12 mouse cellular contexts compared by ENCODE assay signal in genomic region chr15:82158243-82159035, GRCm38 (mm10). TPM values are rescaled to one million over a fixed set of nuclear protein-coding genes. Genes with fewer than 3 reads are reported as not detected.
DNase-seq lines count a peak whose midpoint lies in the region; ATAC-seq and TF ChIP-seq lines count a peak whose summit lies in the region.
"Had no signal": no experiment of that assay in that cellular context is flagged by ENCODE, and none has a peak within 500 bp of the region (broad histone marks: within the 10 kb centered on the region; RNA-seq: fewer than 3 reads in every experiment).

No protein-coding gene starts in this region.

- no peak for ATAC-seq in forebrain, embryonic 14.5 days
- ATAC-seq in forebrain, embryonic 12.5 days (ENCODE audit: low FRiP score) = no peak
- no peak for ATAC-seq in liver, embryonic 12.5 days
- no peak for ATAC-seq in liver, postnatal 0 days
- no peak for ATAC-seq in hindbrain, embryonic 13.5 days (ENCODE audit: low FRiP score)
- ATAC-seq: Patski had no signal

- 0 out of 2 replicates have a peak, but pooled peaks cover 3% of the 10 kb centered on the region for H3K36me3 ChIP-seq in forebrain, embryonic 14.5 days (ENCODE audit: control insufficient read depth, insufficient read depth, low read length)
- H3K36me3 ChIP-seq in forebrain, embryonic 12.5 days (replicated peaks) = peaks cover 14% of the 10 kb centered on the region; the same call in 1 of the 2 replicates
- H3K36me3 ChIP-seq in liver, embryonic 12.5 days = peaks cover 11% of the 10 kb centered on the region; the same call in 1 of the 2 replicates
- H3K36me3 ChIP-seq in liver, postnatal 0 days (replicated peaks; ENCODE audit: insufficient read depth, low read length) = no peaks in the 10 kb centered on the region
- no peaks in the 10 kb centered on the region for H3K36me3 ChIP-seq in hindbrain, embryonic 13.5 days
- H3K36me3 ChIP-seq: midbrain, embryonic 12.5 days had no signal

- no peaks in the 10 kb centered on the region for H3K9me3 ChIP-seq in forebrain, embryonic 14.5 days (replicated peaks; ENCODE audit: control insufficient read depth, low read length)
- H3K9me3 ChIP-seq in forebrain, embryonic 12.5 days = no peaks in the 10 kb centered on the region
- no peaks in the 10 kb centered on the region for H3K9me3 ChIP-seq in liver, embryonic 12.5 days (replicated peaks)
- H3K9me3 ChIP-seq in liver, postnatal 0 days (ENCODE audit: low read length) = no peaks in the 10 kb centered on the region
- no peaks in the 10 kb centered on the region for H3K9me3 ChIP-seq in hindbrain, embryonic 13.5 days
- H3K9me3 ChIP-seq: midbrain, embryonic 12.5 days had no signal

- no peaks in the 10 kb centered on the region for H3K27me3 ChIP-seq in forebrain, embryonic 14.5 days (replicated peaks; ENCODE audit: control insufficient read depth, insufficient read depth, low read length)
- no peaks in the 10 kb centered on the region for H3K27me3 ChIP-seq in forebrain, embryonic 12.5 days
- H3K27me3 ChIP-seq in liver, embryonic 12.5 days (replicated peaks) = no peaks in the 10 kb centered on the region
- H3K27me3 ChIP-seq in liver, postnatal 0 days (ENCODE audit: insufficient read depth, low read length) = no peaks in the 10 kb centered on the region
- no peaks in the 10 kb centered on the region for H3K27me3 ChIP-seq in hindbrain, embryonic 13.5 days
- H3K27me3 ChIP-seq: midbrain, embryonic 12.5 days; Patski had no signal

- no peak overlapping the region for H3K9ac ChIP-seq in forebrain, embryonic 14.5 days (ENCODE audit: low read length)
- no peak overlapping the region for H3K9ac ChIP-seq in forebrain, embryonic 12.5 days
- H3K9ac ChIP-seq in liver, embryonic 12.5 days = no peak overlapping the region
- no peak overlapping the region for H3K9ac ChIP-seq in liver, postnatal 0 days (replicated peaks)
- 0 out of 2 replicates have a peak overlapping the region, but pooled peaks have one; percentile 43 for H3K9ac ChIP-seq in hindbrain, embryonic 13.5 days
- H3K9ac ChIP-seq: midbrain, embryonic 12.5 days had no signal

- no peak overlapping the region for H3K4me3 ChIP-seq in forebrain, embryonic 14.5 days (ENCODE audit: low read depth, low read length)
- no peak overlapping the region for H3K4me3 ChIP-seq in forebrain, embryonic 12.5 days (replicated peaks)
- H3K4me3 ChIP-seq in liver, embryonic 12.5 days = no peak overlapping the region
- H3K4me3 ChIP-seq in liver, postnatal 0 days (ENCODE audit: low read depth, low read length) = no peak overlapping the region
- H3K4me3 ChIP-seq in hindbrain, embryonic 13.5 days = no peak overlapping the region
- H3K4me3 ChIP-seq: midbrain, embryonic 12.5 days had no signal

- TF ChIP-seq EP300 in liver, postnatal 0 days (IDR thresholded peaks at IDR 0.05; ENCODE audit: low read depth) = no peak

- no peak for TF ChIP-seq CTCF in liver, postnatal 0 days (IDR thresholded peaks at IDR 0.05; ENCODE audit: low read depth)

- WGBS in forebrain, embryonic 14.5 days = 78% methylated on average over 17 of the region's 17 CpGs
- WGBS in forebrain, embryonic 12.5 days = 81% methylated on average over 17 of the region's 17 CpGs
- 69% methylated on average over 17 of the region's 17 CpGs for WGBS in liver, embryonic 12.5 days (ENCODE audit: insufficient replicate concordance)
- 69% methylated on average over 17 of the region's 17 CpGs for WGBS in liver, postnatal 0 days (ENCODE audit: insufficient replicate concordance)
- WGBS in hindbrain, embryonic 13.5 days = 69% methylated on average over 17 of the region's 17 CpGs

- no peak for DNase-seq in forebrain, embryonic 14.5 days (ENCODE audit: low spot score)
- DNase-seq in liver, postnatal 0 days = no peak
- peak; percentile 37 for DNase-seq in neural tube, embryonic 10.5 days (ENCODE audit: extremely low spot score, low spot score)
- no peak for DNase-seq in spleen, postnatal 4 days (ENCODE audit: low spot score in 2 of 2)
- no peak for DNase-seq in ovary, adult 18-20 months (ENCODE audit: low spot score)
- DNase-seq: adrenal gland, postnatal 14 days; cerebellum, adult 2 months had no signal

- H3K27ac ChIP-seq in forebrain, embryonic 14.5 days (ENCODE audit: low read depth, low read length) = 0 out of 2 replicates have a peak overlapping the region, but pooled peaks have one; percentile 11
- H3K27ac ChIP-seq in forebrain, embryonic 12.5 days = no peak overlapping the region
- peak overlapping the region; percentile 31; the same call in 1 of the 2 replicates for H3K27ac ChIP-seq in liver, embryonic 12.5 days
- no peak overlapping the region for H3K27ac ChIP-seq in liver, postnatal 0 days (ENCODE audit: low read depth)
- peak overlapping the region; percentile 5; the same call in 1 of the 2 replicates for H3K27ac ChIP-seq in hindbrain, embryonic 13.5 days
- H3K27ac ChIP-seq: midbrain, embryonic 12.5 days had no signal

- H3K4me1 ChIP-seq in forebrain, embryonic 14.5 days (ENCODE audit: control insufficient read depth, insufficient read depth, low read length) = peaks cover 7% of the 10 kb centered on the region; the same call in 1 of the 2 replicates
- H3K4me1 ChIP-seq in forebrain, embryonic 12.5 days = peaks cover 58% of the 10 kb centered on the region
- H3K4me1 ChIP-seq in liver, embryonic 12.5 days = peaks cover 100% of the 10 kb centered on the region
- peaks cover 41% of the 10 kb centered on the region for H3K4me1 ChIP-seq in liver, postnatal 0 days (ENCODE audit: insufficient read depth)
- H3K4me1 ChIP-seq in hindbrain, embryonic 13.5 days (replicated peaks) = peaks cover 64% of the 10 kb centered on the region

- H3K4me2 ChIP-seq in forebrain, embryonic 14.5 days (ENCODE audit: low read length) = no peak overlapping the region
- no peak overlapping the region for H3K4me2 ChIP-seq in forebrain, embryonic 12.5 days
- H3K4me2 ChIP-seq in liver, embryonic 12.5 days = no peak overlapping the region
- no peak overlapping the region for H3K4me2 ChIP-seq in liver, postnatal 0 days (ENCODE audit: low read depth, low read length)
- no peak overlapping the region for H3K4me2 ChIP-seq in hindbrain, embryonic 13.5 days
- H3K4me2 ChIP-seq: midbrain, embryonic 12.5 days had no signal

RNA-seq across cellular contexts. Expression of gene Srebf2, which starts 11.5 kb away (rescaled TPM):
- 99.6 and 139 TPM in 2 replicates for polyA plus RNA-seq in forebrain, embryonic 14.5 days (2014; fragmentation: Nextera tagmentation; extraction: Ambion mirVana)
- polyA plus RNA-seq in forebrain, embryonic 12.5 days (2016; fragmentation: Nextera tagmentation; extraction: Ambion mirVana) = 244 and 265 TPM in 2 replicates
- 96.9 and 99.4 TPM in 2 replicates for polyA plus RNA-seq in liver, embryonic 12.5 days (2016; fragmentation: Nextera tagmentation; extraction: Ambion mirVana)
- polyA plus RNA-seq in liver, postnatal 0 days (2015; fragmentation: Nextera tagmentation; extraction: Ambion mirVana) = 30.3 and 33.6 TPM in 2 replicates
- 179 and 193 TPM in 2 replicates for polyA plus RNA-seq in hindbrain, embryonic 13.5 days (2015; fragmentation: Nextera tagmentation; extraction: Ambion mirVana)

RNA-seq across cellular contexts. Expression of gene Ccdc134, which starts 30.7 kb away (rescaled TPM):
- polyA plus RNA-seq in forebrain, embryonic 14.5 days (2014; fragmentation: Nextera tagmentation; extraction: Ambion mirVana) = 12.8 and 15.5 TPM in 2 replicates
- 17.5 and 19.0 TPM in 2 replicates for polyA plus RNA-seq in forebrain, embryonic 12.5 days (2016; fragmentation: Nextera tagmentation; extraction: Ambion mirVana)
- 12.2 TPM in 2 replicates for polyA plus RNA-seq in liver, embryonic 12.5 days (2016; fragmentation: Nextera tagmentation; extraction: Ambion mirVana)
- 3.6 and 4.0 TPM in 2 replicates for polyA plus RNA-seq in liver, postnatal 0 days (2015; fragmentation: Nextera tagmentation; extraction: Ambion mirVana)
- polyA plus RNA-seq in hindbrain, embryonic 13.5 days (2015; fragmentation: Nextera tagmentation; extraction: Ambion mirVana) = 13.0 and 14.8 TPM in 2 replicates

RNA-seq across cellular contexts. Expression of gene Shisa8, which starts 54.2 kb away (rescaled TPM):
- polyA plus RNA-seq in forebrain, embryonic 14.5 days (2014; fragmentation: Nextera tagmentation; extraction: Ambion mirVana) = 0.61 and 0.77 TPM in 2 replicates
- polyA plus RNA-seq in forebrain, embryonic 12.5 days (2016; fragmentation: Nextera tagmentation; extraction: Ambion mirVana) = 0.90 and 2.4 TPM in 2 replicates
- 0.31 and 0.37 TPM in 2 replicates for polyA plus RNA-seq in liver, embryonic 12.5 days (2016; fragmentation: Nextera tagmentation; extraction: Ambion mirVana)
- polyA plus RNA-seq in liver, postnatal 0 days (2015; fragmentation: Nextera tagmentation; extraction: Ambion mirVana) = 0.08 and 0.13 TPM in 2 replicates
- polyA plus RNA-seq in hindbrain, embryonic 13.5 days (2015; fragmentation: Nextera tagmentation; extraction: Ambion mirVana) = 0.93 and 1.8 TPM in 2 replicates

Comparison
In these comparisons a context has a peak if more than half of its experiments do, and no peak if none do; other contexts are left out.
1. H3K27ac ChIP-seq: peak in forebrain, embryonic 14.5 days (single experiment), liver, embryonic 12.5 days (single experiment) and hindbrain, embryonic 13.5 days (single experiment); none in forebrain, embryonic 12.5 days (single experiment) and liver, postnatal 0 days (single experiment).